Mouse (Mus musculus) left cerebral cortex, postnatal 36 days (tissue): ENCODE measurements around the gene Fgf5. TPM values are rescaled to one million over a fixed set of nuclear protein-coding genes. Genes with fewer than 3 reads are reported as not detected.

ENCODE experiments used
- DNase-seq, 2 experiments: peaks; one replicate each; pipeline ENCODE4 v3.0.0; 2021 to 2022; ENCODE audit warnings: low spot score in 2 of 2, mixed read lengths in 1 of 2
- intact Hi-C: fragments of 180-260 bp; cut with DNase I; formaldehyde crosslinking; loops from one replicate; pipeline ENCODE4 v1.15.1; 2025
- total RNA-seq, 2 experiments: library from RNA; stranded (reverse); gene quantifications; 2 replicates each; pipeline ENCODE4 v1.2.3; 2021

Fgf5 gene
- total RNA-seq, 2 experiments from 2014 or later: 4.0 to 4.1 TPM

GRCm38 (mm10) chr5:98293049-98293715 is 39.2 kb downstream of the Fgf5 start:
- no peak for DNase-seq

GRCm38 (mm10) chr5:98300079-98300478 is 46.1 kb downstream of the Fgf5 start:
- DNase-seq: no peak
- intact Hi-C loops: no loop called here

More at GRCm38 (mm10) chr5:98293049-98293715, 39.2 kb downstream of the Fgf5 start:
- intact Hi-C loops: no loop called here

GRCm38 (mm10) chr5:98305673-98306072 is 51.7 kb downstream of the Fgf5 start:
- intact Hi-C loops: no loop called here
- DNase-seq: no peak

DNA sequence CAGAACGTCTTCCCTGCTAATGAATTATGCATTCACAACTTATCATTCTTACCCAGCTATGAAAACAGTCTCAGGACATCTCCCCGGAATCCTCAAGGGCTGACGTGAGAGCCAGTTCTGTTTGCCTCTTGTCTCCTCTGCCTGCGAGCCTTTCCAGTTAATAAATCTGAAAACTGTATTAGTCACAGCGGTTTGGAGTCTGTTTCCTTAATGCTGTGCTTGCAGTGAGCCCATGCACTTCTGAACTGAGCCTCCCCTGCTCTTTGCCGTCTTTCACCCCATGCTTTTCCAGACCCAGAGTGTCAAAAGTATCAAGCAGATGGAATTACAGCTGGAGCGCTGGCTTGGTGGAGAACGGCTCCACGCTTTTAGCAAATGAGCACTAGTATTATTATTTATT is 52.5 kb downstream of the Fgf5 start:
- no peak for DNase-seq
- intact Hi-C loops: no loop called here

- no peak for DNase-seq
- intact Hi-C loops: loop anchor here (5.0 to 10.0 kb wide), 2 partner anchors 112 to 1199 kb away; no protein-coding TSS in a partner anchor
These were observed 72.6 kb downstream of the Fgf5 start for GRCm38 (mm10) chr5:98326625-98327024.

Other genes with a start within 250 kb of the Fgf5 start
- 1 to 10 TPM; 1.3 to 2.0 TPM for gene Antxr2, start 223.1 kb upstream of the Fgf5 start, total RNA-seq
- 10 to 100 TPM; 34.4 to 35.6 TPM for gene Prdm8, start 87.0 kb upstream of the Fgf5 start, total RNA-seq
- gene Cfap299, start 75.1 kb downstream of the Fgf5 start, total RNA-seq: under 1 TPM in 1 of 2 experiments, not detected in 1; 0.76 TPM